Mouse (Mus musculus) heart, embryonic 14.5 days (tissue): Measurements from ENCODE around the gene Clybl. TPM values are rescaled to one million over a fixed set of nuclear protein-coding genes. Genes with fewer than 3 reads are reported as not detected.

ENCODE experiments used
- ATAC-seq: fragments of 200-750 bp; cut with Nextera tagmentation; 2 replicates; pipeline ENCODE4 v1.8.0; 2017; ENCODE audit warnings: low read depth, moderate TSS enrichment; ENCODE audit not compliant: insufficient number of reproducible peaks, insufficient read depth, low FRiP score
- H3K27ac ChIP-seq, 2 experiments: fragments of 200-500 bp in 1 of 2; fragments of 300-500 bp in 1 of 2; sonication (generic) in 1 of 2; replicated peaks in 1 of 2; 2 replicates each; pipeline ENCODE4 v1.5.1; 2012 to 2014; ENCODE audit warnings: low read depth in 2 of 2, low read length in 2 of 2, control low read depth in 1 of 2, mild to moderate bottlenecking in 1 of 2, mixed read lengths in 1 of 2; ENCODE audit not compliant: control insufficient read depth in 1 of 2, insufficient read depth in 1 of 2
- H3K27me3 ChIP-seq: fragments of 300-500 bp; sonication (generic); 2 replicates; pipeline ENCODE4 v1.6.1; 2014; ENCODE audit warnings: mild to moderate bottlenecking, low read length, control low read depth; ENCODE audit not compliant: control insufficient read depth, insufficient read depth
- H3K36me3 ChIP-seq: fragments of 300-500 bp; sonication (generic); 2 replicates; pipeline ENCODE4 v1.6.1; 2014; ENCODE audit warnings: mild to moderate bottlenecking, control low read depth, low read length, mixed read lengths; ENCODE audit not compliant: control insufficient read depth, insufficient read depth
- H3K4me1 ChIP-seq, 2 experiments: fragments of 200-500 bp in 1 of 2; fragments of 300-500 bp in 1 of 2; sonication (generic) in 1 of 2; 2 replicates each; pipeline ENCODE4 v1.6.1; 2012 to 2014; ENCODE audit warnings: low read length in 2 of 2, control low read depth in 1 of 2, mixed read lengths in 1 of 2; ENCODE audit not compliant: control insufficient read depth in 2 of 2, insufficient read depth in 2 of 2
- H3K4me2 ChIP-seq: fragments of 300-500 bp; sonication (generic); 2 replicates; pipeline ENCODE4 v1.6.1; 2014; ENCODE audit warnings: mild to moderate bottlenecking, low read length
- H3K4me3 ChIP-seq, 2 experiments: fragments of 200-500 bp in 1 of 2; fragments of 300-500 bp in 1 of 2; sonication (generic) in 1 of 2; 2 replicates each; pipeline ENCODE4 v1.5.1; 2012 to 2014; ENCODE audit warnings: low read length in 2 of 2, mild to moderate bottlenecking in 2 of 2, control low read depth in 1 of 2, low read depth in 1 of 2, moderate library complexity in 1 of 2; ENCODE audit not compliant: control insufficient read depth in 1 of 2, insufficient read depth in 1 of 2
- H3K9ac ChIP-seq: fragments of 300-500 bp; sonication (generic); 2 replicates; pipeline ENCODE4 v1.6.1; 2014; ENCODE audit warnings: mild to moderate bottlenecking, low read length
- H3K9me3 ChIP-seq: fragments of 300-500 bp; sonication (generic); 2 replicates; pipeline ENCODE4 v1.6.1; 2016; ENCODE audit warnings: low read length, control low read depth; ENCODE audit not compliant: control insufficient read depth
- WGBS: fragments of 180-500 bp; shearing (Covaris S2); extraction: QIAGEN DNeasy Blood & Tissue Kit; methylation state at CpG from one replicate; pipeline ENCODE4 v1.1.7; 2014; 5-methylcytosine and 5-hydroxymethylcytosine counted together
- polyA plus RNA-seq: library from polyadenylated mRNA; unstranded; fragments of >200 nt; fragmentation: Nextera tagmentation; extraction: Ambion mirVana; gene quantifications from 2 replicates; pipeline ENCODE4 v1.2.1, GENCODE M21; 2014

Clybl gene
- polyA plus RNA-seq, 1 experiment from 2014 or later: 100 TPM

- no peaks in the 10 kb centered on the region for H3K27me3 ChIP-seq
- H3K4me3 ChIP-seq: no peak overlapping the region
- H3K9ac ChIP-seq: no peak overlapping the region
- no peak overlapping the region for H3K27ac ChIP-seq
- H3K36me3 ChIP-seq: no peaks in the 10 kb centered on the region
- no peak overlapping the region for H3K4me2 ChIP-seq
- H3K4me1 ChIP-seq: no peaks in the 10 kb centered on the region
- H3K9me3 ChIP-seq: no peaks in the 10 kb centered on the region
- no peak for ATAC-seq
- 44% methylated on average over 4 of the region's 4 CpGs for WGBS
Measured at GRCm38 (mm10) chr14:122390935-122391334, 209.4 kb downstream of the Clybl start.

GRCm38 (mm10) chr14:122393119-122393518, 211.6 kb downstream of the Clybl start:
- WGBS: 93% methylated on average over 1 of the region's 1 CpGs
- no peaks in the 10 kb centered on the region for H3K36me3 ChIP-seq
- no peaks in the 10 kb centered on the region for H3K27me3 ChIP-seq
- H3K9ac ChIP-seq: no peak overlapping the region
- no peaks in the 10 kb centered on the region for H3K4me1 ChIP-seq
- no peak overlapping the region for H3K27ac ChIP-seq
- ATAC-seq: no peak
- no peak overlapping the region for H3K4me2 ChIP-seq
- H3K9me3 ChIP-seq: no peaks in the 10 kb centered on the region
- no peak overlapping the region for H3K4me3 ChIP-seq

DNA sequence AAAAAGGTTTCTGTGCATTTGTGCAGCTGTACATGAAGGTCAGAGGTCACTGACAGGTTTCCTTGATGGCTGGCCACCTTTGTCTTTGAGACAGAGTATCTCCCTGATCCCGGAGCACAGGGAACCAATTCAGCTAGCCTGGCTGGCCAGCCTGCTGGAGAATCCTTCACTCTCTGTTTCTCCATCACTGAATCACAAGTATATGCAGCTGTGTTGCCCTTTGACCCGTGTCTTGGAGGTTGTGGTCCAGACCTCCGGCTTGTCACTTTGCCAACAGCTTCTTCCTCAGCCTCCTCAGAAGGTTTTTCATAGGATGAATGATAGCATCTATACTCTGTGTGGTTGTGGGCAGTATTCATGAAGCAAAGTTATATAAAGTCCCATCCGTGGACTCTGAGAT, 217.2 kb downstream of the Clybl start:
- Histone ChIP-seq H3K27ac (no peak overlapping the region), H3K27me3 (peaks cover 2% of the 10 kb centered on the region; the same call in 1 of the 2 replicates), H3K9me3 (no peaks in the 10 kb centered on the region), H3K4me1 (no peaks in the 10 kb centered on the region), H3K9ac (no peak overlapping the region), H3K4me3 (no peak overlapping the region), H3K36me3 (no peaks in the 10 kb centered on the region), H3K4me2 (no peak overlapping the region)
- 74% methylated on average over 4 of the region's 4 CpGs for whole genome bisulfite sequencing
- no peak for ATAC-seq

- no peak overlapping the region for H3K27ac ChIP-seq
- no peak for ATAC-seq
- peaks cover 10% of the 10 kb centered on the region for H3K27me3 ChIP-seq
- no peaks in the 10 kb centered on the region for H3K9me3 ChIP-seq
- no peak overlapping the region for H3K9ac ChIP-seq
- no peak overlapping the region for H3K4me2 ChIP-seq
- H3K36me3 ChIP-seq: no peaks in the 10 kb centered on the region
- H3K4me3 ChIP-seq: no peak overlapping the region
- WGBS: 86% methylated on average over 5 of the region's 5 CpGs
- H3K4me1 ChIP-seq: no peaks in the 10 kb centered on the region
Measured at GRCm38 (mm10) chr14:122399906-122400305, 218.4 kb downstream of the Clybl start.

DNA sequence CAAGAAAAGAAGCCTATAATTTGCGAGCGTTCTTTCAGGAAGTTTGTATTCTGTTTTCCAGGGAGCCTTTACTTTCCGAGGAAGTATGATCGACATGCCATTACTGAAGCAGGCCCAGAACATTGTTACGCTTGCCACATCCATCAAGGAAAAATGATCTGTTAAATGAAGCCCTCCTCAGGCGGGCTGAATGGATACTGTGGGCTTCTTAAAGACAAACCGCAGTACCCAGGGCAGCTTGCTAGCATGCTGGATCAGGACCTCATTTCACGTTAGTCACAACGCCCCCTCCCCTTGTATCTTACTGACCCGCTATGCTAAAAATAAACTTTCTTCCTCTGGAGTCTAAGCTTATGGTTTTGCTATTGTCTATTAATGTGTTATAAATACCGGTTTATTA, 220.4 kb downstream of the Clybl start:
- ATAC-seq: no peak
- H3K36me3 ChIP-seq: no peaks in the 10 kb centered on the region

GRCm38 (mm10) chr14:122402716-122403258, 221.3 kb downstream of the Clybl start:
- no peak overlapping the region for H3K9ac ChIP-seq
- no peaks in the 10 kb centered on the region for H3K9me3 ChIP-seq
- 66% methylated on average over 12 of the region's 12 CpGs for WGBS
- peaks cover 38% of the 10 kb centered on the region for H3K27me3 ChIP-seq
- H3K4me2 ChIP-seq: no peak overlapping the region
- peaks cover 3 to 12% of the 10 kb centered on the region in 2 experiments; a peak in 3 of 4 replicates for H3K4me1 ChIP-seq
- ATAC-seq: no peak
- H3K4me3 ChIP-seq: no peak overlapping the region
- no peak overlapping the region for H3K27ac ChIP-seq
- no peaks in the 10 kb centered on the region for H3K36me3 ChIP-seq

More for the DNA sequence above, 220.4 kb downstream of the Clybl start:
- no peaks in the 10 kb centered on the region for H3K9me3 ChIP-seq
- H3K9ac ChIP-seq: no peak overlapping the region
- H3K27me3 ChIP-seq: peaks cover 29% of the 10 kb centered on the region
- no peak overlapping the region for H3K4me3 ChIP-seq
- H3K27ac ChIP-seq: no peak overlapping the region
- peaks cover under 1 to 12% of the 10 kb centered on the region in 2 experiments; a peak in 3 of 4 replicates for H3K4me1 ChIP-seq
- no peak overlapping the region for H3K4me2 ChIP-seq
- WGBS: 75% methylated on average over 11 of the region's 11 CpGs

DNA sequence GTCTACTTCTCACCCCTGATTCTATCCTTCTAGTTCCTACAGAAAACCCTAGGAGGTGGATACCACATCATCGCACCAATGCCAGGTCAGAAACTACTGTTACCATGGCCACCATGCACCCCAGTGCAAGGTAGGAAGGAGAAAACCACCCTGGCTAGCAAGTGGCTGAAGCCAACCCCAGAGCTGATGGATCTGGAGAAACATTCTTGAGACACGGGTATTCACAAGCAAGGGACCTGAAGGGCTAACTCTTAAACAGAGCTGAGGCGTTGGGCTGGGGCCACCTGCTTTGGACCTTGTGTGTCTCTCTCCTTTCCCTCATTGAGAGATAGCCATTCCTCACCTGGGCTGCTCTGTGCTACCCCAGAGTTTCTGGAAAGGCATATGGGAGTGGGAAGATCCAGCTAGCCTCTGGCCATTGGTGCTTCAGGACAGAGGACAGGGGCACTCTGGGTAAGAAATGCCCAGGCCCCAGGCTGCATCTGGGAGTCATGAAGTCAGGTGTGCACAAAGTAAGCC, 222.0 kb downstream of the Clybl start:
- WGBS: 85% methylated on average over 3 of the region's 3 CpGs
- H3K4me1 ChIP-seq: peaks cover 3 to 12% of the 10 kb centered on the region in 2 experiments; a peak in 3 of 4 replicates
- H3K9ac ChIP-seq: no peak overlapping the region
- ATAC-seq: no peak
- H3K36me3 ChIP-seq: no peaks in the 10 kb centered on the region
- no peak overlapping the region for H3K4me3 ChIP-seq
- H3K27me3 ChIP-seq: peaks cover 45% of the 10 kb centered on the region
- no peaks in the 10 kb centered on the region for H3K9me3 ChIP-seq
- H3K4me2 ChIP-seq: no peak overlapping the region
- no peak overlapping the region for H3K27ac ChIP-seq
